Mouse (Mus musculus) intestine, embryonic 14.5 days (tissue): Measurements from ENCODE around the gene Zdhhc13. TPM values are rescaled to one million over a fixed set of nuclear protein-coding genes. Genes with fewer than 3 reads are reported as not detected.

ENCODE experiments used
- ATAC-seq: fragments of 200-750 bp; cut with Nextera tagmentation; replicated peaks from 2 replicates; pipeline ENCODE4 v1.8.0; 2017; ENCODE audit warnings: low read depth, moderate number of reproducible peaks, moderate TSS enrichment, moderate library complexity; ENCODE audit not compliant: low FRiP score, low TSS enrichment
- DNase-seq: peaks from one replicate; pipeline ENCODE4 v3.0.0-alpha.2; 2018; ENCODE audit warnings: low spot score
- H3K27ac ChIP-seq: fragments of 300-500 bp; sonication (generic); 2 replicates; pipeline ENCODE4 v1.5.1; 2014; ENCODE audit warnings: low read depth, mild to moderate bottlenecking, control low read depth
- H3K27me3 ChIP-seq: fragments of 300-500 bp; sonication (generic); replicated peaks from 2 replicates; pipeline ENCODE4 v1.6.1; 2014; ENCODE audit warnings: low read length, control low read depth; ENCODE audit not compliant: control insufficient read depth, insufficient read depth
- H3K36me3 ChIP-seq: fragments of 300-500 bp; sonication (generic); 2 replicates; pipeline ENCODE4 v1.6.1; 2014; ENCODE audit warnings: low read length, control low read depth; ENCODE audit not compliant: control insufficient read depth, insufficient read depth
- H3K4me1 ChIP-seq: fragments of 300-500 bp; sonication (generic); replicated peaks from 2 replicates; pipeline ENCODE4 v1.6.1; 2014; ENCODE audit warnings: low read length, control low read depth, mixed read lengths; ENCODE audit not compliant: control insufficient read depth, insufficient read depth
- H3K4me2 ChIP-seq: fragments of 300-500 bp; sonication (generic); 2 replicates; pipeline ENCODE4 v1.6.1; 2014; ENCODE audit warnings: low read length
- H3K4me3 ChIP-seq: fragments of 300-500 bp; sonication (generic); 2 replicates; pipeline ENCODE4 v1.5.1; 2014; ENCODE audit warnings: low read depth, low read length, control low read depth, mixed read lengths
- H3K9ac ChIP-seq: fragments of 300-500 bp; sonication (generic); 2 replicates; pipeline ENCODE4 v1.6.1; 2014; ENCODE audit warnings: mild to moderate bottlenecking, low read length
- H3K9me3 ChIP-seq: fragments of 300-500 bp; sonication (generic); 2 replicates; pipeline ENCODE4 v1.6.1; 2016; ENCODE audit warnings: low read length, control low read depth; ENCODE audit not compliant: control insufficient read depth
- WGBS: fragments of 180-500 bp; shearing (Covaris S2); extraction: QIAGEN DNeasy Blood & Tissue Kit; methylation state at CpG from one replicate; pipeline ENCODE4 v1.1.7; 2014; 5-methylcytosine and 5-hydroxymethylcytosine counted together
- polyA plus RNA-seq: library from polyadenylated mRNA; unstranded; fragments of >200 nt; fragmentation: Nextera tagmentation; extraction: Ambion mirVana; gene quantifications from 2 replicates; pipeline ENCODE4 v1.2.1, GENCODE M21; 2014

The Zdhhc13 gene
- 39.0 and 39.1 TPM in 2 replicates for polyA plus RNA-seq

DNA sequence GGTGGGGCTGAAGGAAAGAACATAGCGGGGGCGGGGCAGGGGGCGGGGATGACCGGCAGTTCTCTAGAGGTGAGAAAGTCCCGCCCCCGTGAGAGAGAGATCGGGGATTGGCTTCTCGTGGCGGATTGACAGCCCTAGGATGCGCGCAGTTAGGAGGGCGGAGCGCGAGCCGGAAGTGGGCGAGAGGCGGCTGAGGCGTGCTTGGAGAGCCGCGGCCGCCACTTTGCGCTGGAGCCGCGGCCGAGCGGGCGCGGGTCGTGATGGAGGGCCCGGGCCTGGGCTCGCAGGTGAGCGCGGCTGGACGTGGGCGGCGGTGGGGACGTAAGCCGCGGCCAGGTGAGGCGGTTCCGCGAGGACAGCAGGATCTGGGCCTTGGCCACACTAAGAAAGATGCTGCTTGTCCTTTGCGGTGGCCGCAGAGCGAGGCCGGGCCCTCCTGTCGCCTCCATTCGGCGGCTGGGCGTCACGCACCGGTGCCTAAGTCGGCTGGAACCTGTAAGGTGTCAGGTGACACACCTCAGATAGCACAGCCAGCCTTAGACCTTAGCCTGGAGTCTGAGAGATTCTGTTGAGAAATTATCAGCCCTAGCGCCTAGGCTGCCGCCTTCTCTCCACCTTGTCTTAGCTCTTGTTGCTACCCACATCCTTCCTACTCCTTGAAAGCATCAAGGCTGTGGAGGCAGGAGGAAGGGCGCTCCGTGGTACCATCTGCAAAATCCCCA is at the start of gene Zdhhc13:
Gene Zdhhc13 (plus strand): TSS at position 153 of the 722 bp plus-strand sequence.
- WGBS: under 1% methylated on average over 56 of the region's 57 CpGs
- H3K4me2 ChIP-seq: peak within 1 kb of the TSS; percentile 78
- peak within 1 kb of the TSS; percentile 73 for H3K9ac ChIP-seq
- peaks cover 8% of the 10 kb centered on the region; the same call in 1 of the 2 replicates for H3K4me1 ChIP-seq
- H3K36me3 ChIP-seq: no peaks in the 10 kb centered on the region; the same call in 1 of the 2 replicates
- H3K9me3 ChIP-seq: no peaks in the 10 kb centered on the region
- H3K4me3 ChIP-seq: peak within 1 kb of the TSS; percentile 68
- H3K27me3 ChIP-seq: no peaks in the 10 kb centered on the region
- ATAC-seq (peak; percentile 99), DNase-seq (peak; percentile 88)
- peak within 1 kb of the TSS; percentile 40; the same call in 1 of the 2 replicates for H3K27ac ChIP-seq

DNA sequence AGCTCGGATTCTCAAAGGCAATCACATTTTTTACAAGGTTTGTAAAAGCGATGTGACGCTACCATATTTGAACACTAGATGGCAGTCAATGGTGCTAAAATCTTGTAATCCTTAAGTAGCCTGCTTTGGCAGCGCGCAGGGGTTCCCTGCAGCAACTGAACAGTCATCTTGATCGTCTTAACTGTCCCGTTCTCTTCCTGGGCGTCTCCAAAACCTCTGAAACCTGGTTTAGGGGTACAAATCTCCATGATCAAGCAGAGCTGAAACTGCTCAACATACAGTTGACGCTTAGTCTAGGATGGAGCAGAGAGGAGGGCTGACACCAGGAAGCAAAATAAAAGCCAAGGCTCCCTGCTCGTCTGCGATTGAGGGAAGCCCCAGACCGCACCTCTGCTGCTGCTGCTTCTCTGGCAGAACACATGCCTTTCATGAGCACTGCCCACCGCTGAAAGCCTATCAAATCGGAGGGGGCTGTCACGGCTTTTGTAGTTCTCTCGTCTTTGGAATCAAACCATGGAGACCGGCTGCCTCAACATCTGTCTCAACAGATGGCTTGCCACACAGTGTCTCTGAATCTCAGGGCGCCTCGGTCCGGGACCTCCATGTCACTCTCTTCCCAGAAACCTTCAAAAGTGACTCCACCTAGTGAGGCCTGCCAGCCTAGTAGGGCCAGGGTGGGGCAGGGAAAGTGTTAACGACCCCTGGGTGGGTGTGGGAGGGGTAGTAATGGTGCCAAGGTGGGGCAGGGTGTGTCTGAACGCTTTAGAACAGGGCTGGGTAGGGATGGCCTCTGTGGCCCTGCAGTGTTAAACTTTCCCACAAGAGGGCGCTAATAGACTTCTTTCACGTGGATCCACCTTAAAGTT is 39.3 kb upstream of the Zdhhc13 start:
- DNase-seq: peak; percentile 92
- Histone ChIP-seq H3K4me2 (peak overlapping the region; percentile 93), H3K4me3 (peak overlapping the region; percentile 43), H3K4me1 (no peaks in the 10 kb centered on the region), H3K9ac (peak overlapping the region; percentile 36), H3K27me3 (no peaks in the 10 kb centered on the region), H3K36me3 (no peaks in the 10 kb centered on the region), H3K27ac (no peak overlapping the region; the same call in 1 of the 2 replicates), H3K9me3 (no peaks in the 10 kb centered on the region)
- WGBS: 2% methylated on average over 24 of the region's 24 CpGs
- peak; percentile 81 for ATAC-seq

DNA sequence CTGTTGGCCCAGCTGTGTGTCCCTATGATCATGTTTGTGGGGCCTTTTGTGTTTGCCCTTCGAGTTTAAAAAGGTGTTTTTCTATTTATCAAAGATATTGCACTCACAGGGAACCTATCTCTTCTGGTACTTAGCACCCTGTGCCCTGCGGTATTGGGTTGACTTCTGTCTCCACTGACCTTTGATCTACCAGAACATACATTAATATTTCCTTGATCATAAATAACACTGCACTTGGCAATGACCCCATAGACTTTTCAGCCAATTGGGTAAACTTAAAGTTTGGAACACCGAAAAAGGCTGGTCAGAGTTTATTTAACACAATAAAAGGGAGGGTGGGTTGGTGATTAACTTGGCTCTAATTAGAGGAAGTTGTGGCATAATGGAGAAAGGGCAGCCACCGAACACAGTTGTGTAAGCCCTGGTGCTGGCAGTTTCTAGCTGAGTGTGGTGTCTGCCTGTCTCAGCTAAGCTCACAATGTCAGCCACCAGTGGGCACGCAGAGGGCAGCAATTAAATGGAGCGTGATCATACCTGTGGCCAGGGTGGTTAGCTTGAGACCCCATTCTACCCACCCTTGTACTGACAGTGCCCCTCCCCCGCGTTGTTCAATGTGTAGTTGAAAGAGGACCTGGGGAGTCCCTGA is 38.5 kb upstream of the Zdhhc13 start:
- Histone ChIP-seq H3K9ac (no peak overlapping the region), H3K36me3 (no peaks in the 10 kb centered on the region), H3K4me1 (no peaks in the 10 kb centered on the region), H3K27me3 (no peaks in the 10 kb centered on the region), H3K27ac (no peak overlapping the region), H3K4me3 (no peak overlapping the region), H3K4me2 (peak overlapping the region; percentile 93), H3K9me3 (no peaks in the 10 kb centered on the region)
- ATAC-seq: peak; percentile 48
- peak; percentile 50 for DNase-seq
- 61% methylated on average over 8 of the region's 8 CpGs for WGBS

DNA sequence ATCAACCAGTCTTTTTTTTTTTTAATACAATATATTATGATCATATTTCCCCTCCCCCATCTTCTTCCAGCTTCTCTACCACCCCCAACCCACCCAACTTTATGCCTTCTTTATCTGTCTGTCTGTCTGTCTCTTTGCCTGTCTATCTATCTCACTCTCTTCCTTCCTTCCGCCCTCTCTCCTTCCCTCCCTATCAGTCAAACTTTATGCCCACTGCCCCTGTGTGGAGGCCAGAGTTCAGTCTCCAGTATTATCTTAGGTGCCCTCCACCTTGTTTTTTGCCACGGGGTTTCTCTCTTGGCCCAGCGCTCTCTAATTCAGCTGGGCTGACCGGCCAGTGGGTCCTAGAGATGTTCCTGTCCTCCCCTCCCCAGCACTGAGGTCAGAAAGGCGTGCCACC is 37.6 kb upstream of the Zdhhc13 start:
- 81% methylated on average over 5 of the region's 5 CpGs for WGBS
- H3K27ac ChIP-seq: no peak overlapping the region
- no peak for ATAC-seq

DNA sequence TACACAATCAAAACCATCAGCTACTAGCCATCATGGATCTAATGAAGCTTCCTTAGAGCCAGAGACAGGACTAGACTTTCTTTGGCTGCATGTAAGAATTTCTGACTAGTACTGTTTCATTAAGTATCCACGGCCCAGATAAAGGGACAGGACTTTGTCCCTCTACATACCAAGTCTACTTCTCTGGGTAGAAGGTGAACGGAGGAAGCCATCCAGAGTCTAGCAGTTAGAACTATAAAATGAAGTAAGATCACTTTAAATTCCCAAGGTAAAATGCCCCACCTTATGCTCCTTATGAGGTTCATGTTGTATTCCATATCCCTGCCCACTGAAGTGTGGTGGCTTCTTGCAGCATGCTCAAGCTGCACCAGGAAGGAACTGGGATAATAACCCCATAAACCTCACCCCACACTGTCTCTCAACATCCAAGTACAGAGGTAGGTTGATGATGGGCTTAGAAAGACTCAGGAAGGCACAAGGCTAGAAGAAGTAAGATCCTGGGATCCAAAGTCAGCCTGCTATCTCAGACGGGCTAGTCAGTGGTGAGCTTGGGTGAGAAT is 34.3 kb upstream of the Zdhhc13 start:
- Histone ChIP-seq H3K36me3 (no peaks in the 10 kb centered on the region), H3K4me3 (no peak overlapping the region), H3K9me3 (no peaks in the 10 kb centered on the region), H3K9ac (no peak overlapping the region), H3K4me2 (no peak overlapping the region), H3K27ac (no peak overlapping the region), H3K27me3 (no peaks in the 10 kb centered on the region), H3K4me1 (no peaks in the 10 kb centered on the region)
- ATAC-seq (no peak), DNase-seq (peak; percentile 32)
- WGBS: 65% methylated on average over 3 of the region's 3 CpGs

More for the DNA sequence above, 37.6 kb upstream of the Zdhhc13 start:
- Histone ChIP-seq H3K9me3 (no peaks in the 10 kb centered on the region), H3K27me3 (no peaks in the 10 kb centered on the region), H3K4me3 (no peak overlapping the region), H3K36me3 (no peaks in the 10 kb centered on the region), H3K4me2 (no peak overlapping the region), H3K9ac (no peak overlapping the region), H3K4me1 (no peaks in the 10 kb centered on the region)
- peak; percentile 12 for DNase-seq

DNA sequence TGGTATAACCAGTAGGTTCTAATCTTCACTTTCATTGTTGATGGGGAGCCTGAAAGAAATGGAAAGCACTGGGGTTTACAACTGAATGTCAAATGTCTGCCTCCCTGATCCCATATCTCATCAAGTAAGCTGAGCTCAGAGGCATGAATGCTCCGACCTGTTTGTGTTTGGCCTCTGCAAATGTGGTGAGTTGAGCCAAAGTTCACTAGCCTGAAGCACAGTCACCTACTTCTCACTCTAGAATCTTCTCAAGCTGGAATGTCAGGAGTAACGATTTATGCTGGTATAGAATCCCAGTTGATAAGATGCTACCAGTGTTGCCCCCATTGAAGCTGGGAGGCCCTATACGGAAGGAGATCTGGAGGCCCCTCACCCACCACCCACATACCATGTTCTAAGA is 33.0 kb upstream of the Zdhhc13 start:
- DNase-seq: peak; percentile 38
- H3K9ac ChIP-seq: no peak overlapping the region
- H3K4me2 ChIP-seq: no peak overlapping the region
- no peaks in the 10 kb centered on the region for H3K4me1 ChIP-seq
- no peak overlapping the region for H3K27ac ChIP-seq
- no peak for ATAC-seq
- H3K27me3 ChIP-seq: no peaks in the 10 kb centered on the region
- H3K9me3 ChIP-seq: no peaks in the 10 kb centered on the region
- H3K36me3 ChIP-seq: no peaks in the 10 kb centered on the region
- no peak overlapping the region for H3K4me3 ChIP-seq
- WGBS: 73% methylated on average over 3 of the region's 3 CpGs

DNA sequence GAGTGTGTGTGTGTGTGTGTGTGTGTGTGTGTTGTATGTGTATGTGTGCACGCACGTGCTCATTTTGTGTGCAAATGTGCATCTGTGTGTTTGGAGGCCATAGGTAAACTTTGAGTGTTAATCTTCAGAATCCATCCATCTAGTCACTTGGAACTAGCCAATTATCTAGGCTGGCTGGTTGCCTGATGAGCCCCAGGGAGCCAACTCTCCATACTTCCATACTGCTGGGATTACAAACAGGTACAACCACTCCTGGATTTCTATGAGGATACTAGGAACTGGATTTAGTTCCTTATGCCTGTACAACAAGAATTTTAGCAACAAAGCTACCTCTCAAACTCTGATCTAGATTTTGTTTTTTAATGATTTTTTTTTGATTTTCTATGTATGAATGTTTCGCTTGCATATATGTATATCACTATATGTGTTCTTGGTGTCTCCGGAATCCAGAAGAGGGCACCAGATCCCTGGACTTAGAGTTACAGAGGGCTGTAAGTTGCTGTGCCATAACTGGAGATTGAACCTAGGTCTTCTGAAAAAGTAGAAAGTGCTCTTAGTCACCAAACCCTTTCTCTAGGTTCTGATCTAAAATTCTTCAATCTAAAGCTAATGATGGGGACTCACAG is 32.4 kb upstream of the Zdhhc13 start:
- Histone ChIP-seq H3K4me2 (no peak overlapping the region), H3K27me3 (no peaks in the 10 kb centered on the region), H3K4me1 (no peaks in the 10 kb centered on the region), H3K27ac (no peak overlapping the region), H3K36me3 (no peaks in the 10 kb centered on the region), H3K4me3 (no peak overlapping the region), H3K9me3 (no peaks in the 10 kb centered on the region), H3K9ac (no peak overlapping the region)
- WGBS: 93% methylated on average over 4 of the region's 4 CpGs
- DNase-seq (peak; percentile 20), ATAC-seq (no peak)

DNA sequence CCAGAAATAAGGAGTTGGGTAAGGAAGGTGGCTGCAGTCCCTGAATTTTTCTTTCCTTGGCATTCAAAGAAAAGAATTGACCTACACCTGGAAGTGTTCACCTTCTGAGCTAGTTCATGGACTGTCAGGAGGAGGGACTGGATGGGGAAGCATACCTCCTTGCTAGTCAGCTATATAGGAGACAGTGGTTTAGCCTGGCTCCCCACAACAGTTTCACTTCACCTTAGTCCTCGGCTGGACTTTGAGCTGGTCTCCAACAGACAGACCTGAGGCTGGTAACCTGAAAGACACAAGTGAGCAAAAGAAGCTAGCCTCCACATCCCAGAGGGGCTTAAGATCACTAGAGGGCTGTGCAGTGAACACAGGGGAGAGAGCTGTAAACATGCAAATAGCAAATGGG is 30.7 kb upstream of the Zdhhc13 start:
- no peak for ATAC-seq
- no peaks in the 10 kb centered on the region for H3K9me3 ChIP-seq
- no peak overlapping the region for H3K9ac ChIP-seq
- H3K36me3 ChIP-seq: no peaks in the 10 kb centered on the region
- no peak overlapping the region for H3K4me2 ChIP-seq
- H3K4me3 ChIP-seq: no peak overlapping the region
- 72% methylated on average over 1 of the region's 1 CpGs for WGBS
- H3K27me3 ChIP-seq: no peaks in the 10 kb centered on the region
- DNase-seq: peak; percentile 33
- no peaks in the 10 kb centered on the region for H3K4me1 ChIP-seq
- no peak overlapping the region for H3K27ac ChIP-seq
